Mouse (Mus musculus) testis, adult 2 months (tissue): ENCODE measurements around the gene Mrps16.

Source experiments
- CTCF ChIP-seq: fragments of 200-500 bp; IDR thresholded peaks from 2 replicates; pipeline ENCODE4 v1.5.1; 2012; ENCODE audit warnings: low read depth, mild to moderate bottlenecking, inconsistent platforms, low read length, moderate library complexity; ENCODE audit not compliant: control insufficient read depth, insufficient read depth, insufficient replicate concordance
- POLR2A ChIP-seq: fragments of 200-500 bp; IDR thresholded peaks from 2 replicates; pipeline ENCODE4 v1.6.1; 2012; ENCODE audit warnings: low read depth, mild to moderate bottlenecking, inconsistent platforms, low read length, moderate library complexity; ENCODE audit not compliant: control insufficient read depth

DNA sequence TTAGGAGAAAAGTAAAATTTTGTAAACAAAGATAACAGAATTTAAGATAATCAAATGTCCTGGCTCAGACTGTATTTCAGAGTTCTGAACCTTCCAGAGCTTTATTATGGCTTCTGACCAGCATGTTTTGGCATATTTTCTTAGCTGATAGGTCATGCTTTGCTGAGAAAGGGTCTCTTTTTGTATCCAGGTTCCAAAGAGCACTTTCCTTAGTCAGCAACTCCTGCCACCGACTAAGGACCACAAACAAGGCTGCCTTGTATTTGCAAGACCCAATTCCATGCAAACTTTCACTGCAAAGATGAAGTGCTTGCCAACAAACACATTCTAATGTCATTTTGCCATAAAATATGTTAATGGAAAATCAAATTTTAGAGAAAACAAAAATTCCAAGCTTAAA is 36.4 kb upstream of the Mrps16 start:
- TF ChIP-seq POLR2A, result no peak
- TF ChIP-seq CTCF, result no peak
